Comparison of ENCODE assay signal across 9 mouse cellular contexts in genomic region chr8:126162748-126163371, GRCm38 (mm10).
DNase-seq lines count a peak whose midpoint lies in the region; ATAC-seq lines count a peak whose summit lies in the region.
"Had no signal": no experiment of that assay in that cellular context is flagged by ENCODE, and none has a peak within 500 bp of the region (broad histone marks: within the 10 kb centered on the region; RNA-seq: fewer than 3 reads in every experiment).

No protein-coding gene starts in this region.

- peaks cover 50% of the 10 kb centered on the region for H3K4me1 ChIP-seq in neural tube, embryonic 13.5 days (replicated peaks)
- H3K4me1 ChIP-seq in hindbrain, embryonic 12.5 days: peaks cover 29% of the 10 kb centered on the region

- no peak overlapping the region for H3K4me2 ChIP-seq in neural tube, embryonic 13.5 days
- H3K4me2 ChIP-seq in hindbrain, embryonic 12.5 days (replicated peaks): no peak overlapping the region

- H3K27me3 ChIP-seq in neural tube, embryonic 13.5 days: no peaks in the 10 kb centered on the region
- H3K27me3 ChIP-seq in hindbrain, embryonic 12.5 days: no peaks in the 10 kb centered on the region

- no peaks in the 10 kb centered on the region for H3K9me3 ChIP-seq in neural tube, embryonic 13.5 days
- no peaks in the 10 kb centered on the region for H3K9me3 ChIP-seq in hindbrain, embryonic 12.5 days (replicated peaks)

- no peak overlapping the region for H3K4me3 ChIP-seq in neural tube, embryonic 13.5 days
- H3K4me3 ChIP-seq in hindbrain, embryonic 12.5 days: no peak overlapping the region
- H3K4me3 ChIP-seq: myocyte had no signal

- H3K9ac ChIP-seq in neural tube, embryonic 13.5 days: no peak overlapping the region
- no peak overlapping the region for H3K9ac ChIP-seq in hindbrain, embryonic 12.5 days

- peak overlapping the region; percentile 65; the same call in 1 of the 2 replicates for H3K27ac ChIP-seq in neural tube, embryonic 13.5 days (replicated peaks)
- H3K27ac ChIP-seq in hindbrain, embryonic 12.5 days: peak overlapping the region; percentile 30; the same call in 1 of the 2 replicates

- no peaks in the 10 kb centered on the region for H3K36me3 ChIP-seq in neural tube, embryonic 13.5 days
- H3K36me3 ChIP-seq in hindbrain, embryonic 12.5 days: no peaks in the 10 kb centered on the region

- WGBS in neural tube, embryonic 13.5 days: 29% methylated on average over 11 of the region's 11 CpGs
- WGBS in hindbrain, embryonic 12.5 days: 40% methylated on average over 11 of the region's 11 CpGs

- no peak for DNase-seq in neural tube, embryonic 10.5 days (ENCODE audit: extremely low spot score, low spot score)
- DNase-seq in left cerebral cortex, postnatal 10 days (ENCODE audit: extremely low spot score in 1 of 2, low spot score in 2 of 2): peak; percentile 62 to 74
- DNase-seq in heart, adult 8-10 months (ENCODE audit: low spot score): no peak
- no peak for DNase-seq in urinary bladder, adult 18-20 months (ENCODE audit: low spot score in 2 of 2)
- no peak for DNase-seq in c-Kit-positive CD71-positive TER-119-positive erythroid progenitor cells, embryonic 14.5 days (ENCODE audit: low spot score)

- no peak for ATAC-seq in neural tube, embryonic 13.5 days (ENCODE audit: low read depth)
- no peak for ATAC-seq in hindbrain, embryonic 12.5 days (ENCODE audit: low FRiP score)
- ATAC-seq in granulocyte monocyte progenitor cell, adult 5-6 weeks (replicated peaks; ENCODE audit: poor library complexity, severe bottlenecking): no peak

- intact Hi-C loops in left cerebral cortex, postnatal 10 days (cut with DNase I): no loop called here

Comparison
In these comparisons a context has a peak if more than half of its experiments do, and no peak if none do; other contexts are left out.
1. DNase-seq: peak in left cerebral cortex, postnatal 10 days (2 of 2); none in neural tube, embryonic 10.5 days (single experiment), heart, adult 8-10 months (single experiment), urinary bladder, adult 18-20 months (0 of 2) and c-Kit-positive CD71-positive TER-119-positive erythroid progenitor cells, embryonic 14.5 days (single experiment).